Mouse (Mus musculus): ENCODE results near the gene Setd3. TPM values are rescaled to one million over a fixed set of nuclear protein-coding genes. Genes with fewer than 3 reads are reported as not detected.
"Not testable (repeated sequence)": the region's sequence is repeated elsewhere in the genome, so short reads cannot be mapped to it uniquely, and the experiment has no call there.

Gene Setd3
- total RNA-seq, 1 experiment from 2014 or later, result 130 TPM

DNA sequence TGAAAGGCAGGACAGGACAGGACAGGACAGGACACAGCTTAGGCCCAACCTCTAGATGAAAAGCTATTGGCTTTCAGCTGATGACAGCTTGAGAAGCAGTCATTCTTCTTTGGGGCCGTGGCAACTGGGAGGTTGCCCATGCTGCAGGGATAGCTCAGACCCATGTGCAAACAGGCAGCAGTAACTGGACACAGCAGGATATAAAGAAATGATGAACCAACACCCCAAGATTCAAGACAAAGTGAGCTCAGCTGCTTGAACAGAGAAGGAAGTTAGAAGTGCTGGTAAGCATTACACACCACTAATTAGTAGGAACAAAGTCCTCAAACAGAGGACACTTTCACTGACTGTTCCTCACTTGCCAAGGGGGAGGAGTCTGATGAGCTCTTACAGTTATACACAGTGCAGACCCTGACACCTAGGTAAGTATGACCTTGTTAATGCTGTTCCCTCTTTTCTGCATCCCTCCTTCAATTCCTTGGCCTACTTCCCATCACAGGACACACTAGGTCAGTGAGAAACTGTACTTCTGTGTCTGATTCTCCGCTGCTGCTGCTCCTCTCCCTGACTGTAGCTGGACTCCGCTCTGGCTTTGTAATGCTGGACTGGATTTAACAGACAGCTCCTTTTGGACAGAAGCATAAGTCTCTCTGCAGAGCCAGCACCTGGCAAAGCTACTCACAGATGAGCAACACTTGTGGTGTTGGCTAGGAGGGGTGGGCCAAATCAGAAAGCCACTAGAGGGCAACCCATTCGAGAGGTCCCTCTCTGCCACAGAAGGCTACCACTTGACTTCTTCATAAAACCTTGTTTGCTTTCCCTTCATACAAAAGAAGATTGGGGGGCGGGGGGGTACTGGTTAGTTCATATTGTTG is 35.3 kb downstream of the Setd3 start:
- no peak for DNase-seq

DNA sequence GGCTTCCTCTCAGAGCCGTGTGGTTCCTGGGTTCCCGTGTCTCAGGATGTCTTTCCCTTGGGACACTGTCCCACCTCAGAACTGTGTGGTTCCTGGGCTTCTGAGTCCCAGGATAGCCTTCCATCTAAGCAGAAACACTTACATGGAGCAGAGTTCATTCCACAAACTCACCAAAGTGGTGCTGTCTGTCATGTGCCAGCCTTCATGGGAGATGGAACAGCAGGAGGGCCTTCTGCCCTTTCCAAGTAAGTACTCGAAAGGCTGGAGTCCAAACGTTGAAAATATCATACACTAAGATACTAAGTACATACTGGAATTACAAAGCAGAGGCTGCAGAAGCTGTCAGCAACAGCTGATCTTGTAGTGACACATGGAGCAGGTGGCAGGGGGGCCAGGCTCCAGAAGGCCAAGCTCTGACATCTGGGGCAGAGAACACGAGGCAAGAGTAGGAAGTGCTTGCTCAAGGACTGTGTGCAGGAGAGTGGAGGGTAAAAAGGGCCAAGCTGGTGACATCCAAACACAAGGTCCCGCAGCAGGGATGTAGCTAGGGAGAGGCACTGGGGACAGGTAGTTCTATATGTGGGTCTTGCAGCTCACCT is 43.4 kb downstream of the Setd3 start:
- no peak for DNase-seq

DNA sequence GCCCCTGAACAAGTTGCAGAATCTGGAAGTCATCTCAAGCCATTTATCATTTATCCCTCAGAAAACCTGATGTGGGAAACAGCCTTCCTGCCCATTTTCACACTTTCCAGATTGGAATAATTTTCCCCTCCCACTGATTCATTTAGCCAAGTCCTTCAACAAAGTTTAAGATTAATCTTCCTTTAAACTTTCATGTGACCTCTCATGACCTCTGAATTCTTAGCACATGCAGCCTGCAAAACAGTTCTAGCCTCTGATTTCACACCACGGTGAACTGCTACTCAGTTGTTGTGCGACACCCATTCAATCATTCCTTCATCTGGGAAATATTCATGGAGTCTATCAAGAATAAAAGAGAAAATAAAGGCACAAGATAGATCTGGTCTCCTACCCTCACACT is 45.9 kb downstream of the Setd3 start:
- no peak for DNase-seq

DNA sequence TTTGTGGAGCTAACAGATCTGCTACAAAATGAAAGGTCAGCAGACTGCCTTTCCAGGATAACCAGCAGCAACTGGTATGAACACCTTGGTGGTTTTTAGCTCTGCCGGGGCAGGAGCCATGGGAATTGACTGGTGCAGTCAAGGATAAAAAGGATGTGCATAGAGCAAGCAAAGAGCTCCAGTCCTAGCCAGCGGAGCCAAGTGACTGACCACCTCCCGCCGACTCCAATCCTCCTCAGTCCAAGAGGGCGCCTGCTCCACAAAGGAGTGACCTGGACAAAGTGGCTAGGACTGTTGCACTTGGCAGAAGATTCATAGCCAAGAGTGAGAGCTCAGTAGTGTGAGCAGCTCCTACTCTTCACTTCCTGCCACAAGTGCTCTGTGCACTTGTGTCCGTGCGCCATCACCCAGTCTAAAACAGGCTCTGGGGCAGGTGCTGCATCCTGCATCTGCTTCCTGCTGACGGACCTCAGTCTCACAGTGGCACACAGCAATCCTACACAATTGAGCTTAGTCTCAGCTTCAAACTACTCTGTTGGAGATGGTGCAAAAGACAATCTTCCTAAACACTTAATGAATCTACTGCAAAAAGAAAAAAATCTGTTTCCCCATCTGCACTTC is 46.6 kb downstream of the Setd3 start:
- no peak for DNase-seq

DNA sequence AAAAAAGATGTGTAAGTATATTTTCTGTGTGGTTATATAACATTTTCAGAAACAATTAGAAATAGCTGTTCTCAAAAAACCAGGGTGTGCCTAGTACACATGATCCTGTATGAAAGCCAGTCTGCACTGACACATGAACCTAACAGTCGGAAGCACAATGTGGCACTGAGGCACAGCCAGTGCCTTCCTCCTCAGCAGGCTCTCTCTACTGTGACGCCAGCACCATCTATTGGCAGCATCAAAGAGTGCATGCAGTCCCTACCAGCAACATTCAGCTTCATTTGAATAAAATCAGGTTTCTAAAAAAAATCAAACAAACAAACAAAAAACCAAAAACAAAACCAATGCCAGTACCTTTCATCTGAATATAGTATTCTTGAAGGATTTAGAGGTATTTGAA is 57.8 kb downstream of the Setd3 start:
- DNase-seq, result peak; percentile 52

DNA sequence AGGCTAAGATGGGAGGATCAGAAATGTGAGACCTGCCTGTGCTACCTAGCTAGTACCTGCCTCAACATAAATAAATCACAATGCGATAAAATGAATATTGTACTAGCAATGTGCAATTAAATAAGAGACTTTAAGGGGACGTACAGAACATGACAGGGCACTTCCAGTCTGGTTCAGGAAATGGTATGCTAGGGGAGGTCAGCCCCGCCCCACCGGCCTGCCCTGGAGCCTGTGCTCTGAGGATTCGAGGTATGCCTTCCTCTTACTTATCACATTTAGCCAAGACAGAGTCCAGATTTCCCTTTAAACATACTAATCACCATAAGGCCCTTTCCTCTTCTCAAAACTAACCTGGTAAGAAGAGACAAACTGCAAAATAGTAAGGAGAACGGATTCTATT is 58.7 kb downstream of the Setd3 start:
- DNase-seq, result no peak

DNA sequence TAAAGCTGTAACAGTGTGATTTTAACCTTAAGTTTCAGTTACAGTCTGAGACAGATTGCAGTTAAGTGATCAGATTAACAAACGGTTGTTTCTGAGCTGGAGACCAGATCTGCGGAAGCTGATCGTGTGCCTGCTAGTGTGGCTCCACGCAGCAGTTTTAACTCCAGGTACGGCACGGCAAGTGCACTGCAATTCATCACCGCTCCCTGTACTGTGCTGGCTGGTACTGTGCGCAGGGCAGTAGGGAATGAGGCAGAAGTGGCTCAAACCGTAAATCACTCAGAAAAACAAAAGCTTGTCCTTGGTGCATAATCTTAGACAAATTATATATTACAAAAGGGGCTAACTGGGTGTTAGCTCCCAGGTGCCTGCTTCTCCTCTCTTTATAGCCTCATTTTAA is 59.2 kb downstream of the Setd3 start:
- DNase-seq, result no peak

DNA sequence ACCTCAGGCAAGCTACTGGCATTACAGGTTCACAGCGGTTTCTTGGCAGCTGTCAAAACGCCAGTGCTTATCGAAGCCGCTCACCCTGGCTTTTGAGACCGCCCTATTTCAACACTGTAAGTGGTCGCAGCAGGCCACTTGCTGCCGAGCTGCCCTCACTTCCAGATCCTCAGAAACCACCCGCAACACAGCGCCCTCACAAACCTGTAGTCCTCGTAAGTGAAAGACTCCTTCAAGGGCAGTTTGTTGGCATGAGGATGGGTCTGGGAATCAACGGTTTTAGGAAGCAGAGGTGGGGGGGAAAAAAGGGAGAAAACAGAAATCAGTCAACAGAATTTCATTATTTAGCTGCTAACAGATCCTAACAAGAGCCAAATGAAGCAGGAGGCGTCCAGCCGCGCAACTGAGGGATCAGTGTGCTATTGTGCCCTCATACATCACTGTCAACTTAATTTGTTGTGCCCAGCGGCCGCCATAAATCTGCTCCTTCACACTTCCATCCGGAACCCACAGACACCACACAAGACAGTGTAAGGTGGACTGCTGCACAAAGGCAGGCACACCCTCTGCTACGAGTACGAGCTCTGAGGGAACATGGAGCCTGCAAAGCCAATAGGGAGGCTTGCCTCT is 60.1 kb downstream of the Setd3 start:
- no peak for DNase-seq

DNA sequence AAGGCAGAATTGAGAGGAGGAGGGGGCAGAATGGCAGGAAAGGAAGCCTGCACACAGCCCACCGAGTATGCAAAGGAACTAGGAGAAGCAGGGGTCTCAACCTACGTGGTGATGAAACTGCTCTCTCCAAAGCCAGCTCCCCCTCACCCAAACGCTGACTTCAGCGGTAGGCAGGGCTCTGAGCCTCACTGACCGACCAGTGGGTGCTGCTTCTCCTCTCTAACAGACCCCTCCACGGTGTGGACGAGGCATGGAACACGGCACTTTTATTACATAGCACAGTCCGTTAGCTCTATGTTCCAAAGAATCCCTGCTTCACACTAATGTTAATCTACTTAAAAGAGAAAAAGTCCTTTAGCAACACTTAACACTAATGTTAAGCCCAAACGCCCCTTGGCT is 60.6 kb downstream of the Setd3 start:
- no peak for DNase-seq

DNA sequence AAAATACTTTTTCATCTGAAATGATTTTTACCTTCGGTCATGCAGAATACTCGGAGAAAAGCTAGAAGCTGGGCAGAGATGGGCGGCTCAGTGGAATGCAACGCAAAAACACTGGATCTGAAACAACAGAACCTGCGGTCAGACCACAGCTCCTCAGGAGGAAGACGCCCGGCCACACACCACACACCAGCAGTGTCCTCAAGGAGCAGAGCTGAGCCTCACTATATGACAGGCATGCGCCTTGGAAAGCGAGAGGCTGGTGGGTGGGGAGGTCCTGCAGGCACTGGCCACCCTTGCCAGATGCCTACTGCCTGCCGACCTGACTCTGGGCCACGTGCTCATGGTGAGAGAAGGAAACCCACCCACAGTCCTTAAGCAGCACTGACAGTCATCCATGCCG is 67.9 kb downstream of the Setd3 start:
- no peak for DNase-seq

DNA sequence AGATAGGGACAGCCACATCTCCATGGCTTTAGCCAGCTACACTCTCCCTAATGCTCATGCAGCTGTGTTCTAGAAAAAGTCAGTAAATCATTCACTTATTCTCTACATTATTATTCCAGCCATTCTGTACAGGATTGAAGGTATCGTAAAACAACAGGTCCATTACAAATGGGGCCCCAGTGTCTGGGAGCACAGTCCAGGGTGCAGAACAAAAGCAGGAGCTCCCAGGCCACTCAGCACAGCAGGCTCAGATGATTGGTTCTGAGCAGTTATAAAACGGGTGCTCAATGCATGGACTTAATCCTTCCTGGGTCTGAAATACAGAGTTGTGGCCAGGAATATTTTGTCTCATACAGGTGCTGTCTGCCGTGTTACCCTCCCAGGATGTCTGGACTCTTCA is 68.4 kb downstream of the Setd3 start:
- DNase-seq, result no peak

DNA sequence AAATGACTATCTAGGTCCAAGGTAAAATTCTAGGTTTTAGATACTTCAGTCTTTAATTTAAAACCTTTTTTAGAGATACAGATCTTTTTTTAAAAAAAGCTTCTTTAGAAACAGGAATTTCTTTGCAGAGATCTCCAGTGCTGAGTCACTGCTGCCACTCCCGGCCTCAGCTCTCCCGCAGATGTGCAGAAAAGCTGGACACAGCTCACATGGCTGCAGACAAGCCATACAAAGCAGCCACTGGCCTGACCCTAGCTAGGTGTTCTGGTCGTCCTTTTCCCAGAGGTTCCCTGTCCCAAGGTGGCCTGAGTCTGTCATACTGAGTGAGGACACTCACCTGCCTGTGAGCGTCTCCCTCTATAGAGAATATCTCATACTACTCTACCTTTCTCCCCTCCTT is 69.4 kb downstream of the Setd3 start:
- peak; percentile 9 for DNase-seq

DNA sequence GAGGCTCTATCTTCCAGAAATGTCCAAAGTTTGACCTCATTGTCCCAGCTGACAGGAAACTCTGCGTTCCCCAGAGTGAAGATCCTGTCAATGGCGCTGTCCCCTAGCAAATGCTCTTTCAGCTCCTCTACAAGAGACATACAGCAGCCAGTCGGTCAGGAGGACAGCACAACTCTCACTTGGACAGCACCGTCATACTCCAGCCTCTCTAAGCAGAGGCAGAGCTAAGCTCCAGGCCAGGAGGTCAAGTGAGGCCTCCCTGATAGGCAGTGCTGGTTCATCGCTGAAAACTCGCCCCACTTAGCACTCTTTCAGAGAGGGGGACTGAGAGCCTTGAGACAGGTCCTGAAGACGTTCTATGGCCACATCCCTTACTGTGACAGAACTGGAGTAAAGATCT is 70.5 kb downstream of the Setd3 start:
- not testable (repeated sequence) for DNase-seq

DNA sequence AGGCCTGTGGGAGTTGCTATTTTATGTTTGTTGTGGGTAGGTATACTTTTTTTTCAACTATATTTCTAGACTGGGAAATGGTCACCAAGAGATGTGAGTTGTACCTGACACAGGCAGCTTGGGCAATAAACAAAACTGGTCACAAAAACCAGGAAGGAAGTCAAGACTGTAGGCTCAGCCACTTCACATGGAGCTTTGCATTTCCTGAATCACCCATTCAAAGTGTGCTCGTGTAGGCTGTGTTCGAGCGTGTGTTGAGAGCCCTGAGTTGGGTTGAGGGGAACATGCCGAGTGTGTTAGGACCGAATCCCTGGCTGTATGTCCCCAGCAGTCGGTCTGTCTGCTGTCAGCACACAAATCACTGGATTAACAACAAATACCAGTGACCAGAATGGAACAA is 75.8 kb downstream of the Setd3 start:
- DNase-seq, result no peak

DNA sequence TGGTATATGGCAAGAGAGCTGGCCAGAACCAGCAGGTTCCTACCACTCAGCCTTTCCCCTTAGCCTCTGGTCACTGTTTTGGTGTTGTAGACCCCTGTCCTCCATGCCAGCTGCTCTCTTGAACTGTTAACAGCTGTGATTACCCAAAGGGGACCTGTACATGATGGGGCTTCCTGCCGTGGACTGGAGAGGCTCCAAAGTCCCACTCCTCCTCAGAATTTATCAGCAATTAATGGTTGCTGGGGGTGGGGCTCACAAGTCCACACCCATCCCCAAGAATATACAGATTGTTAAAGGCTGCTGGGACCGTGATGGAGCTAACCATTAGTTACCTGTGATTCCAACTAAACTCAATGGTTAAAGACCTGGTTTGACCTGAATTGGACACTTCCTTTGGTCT is 77.0 kb downstream of the Setd3 start:
- no peak for DNase-seq

DNA sequence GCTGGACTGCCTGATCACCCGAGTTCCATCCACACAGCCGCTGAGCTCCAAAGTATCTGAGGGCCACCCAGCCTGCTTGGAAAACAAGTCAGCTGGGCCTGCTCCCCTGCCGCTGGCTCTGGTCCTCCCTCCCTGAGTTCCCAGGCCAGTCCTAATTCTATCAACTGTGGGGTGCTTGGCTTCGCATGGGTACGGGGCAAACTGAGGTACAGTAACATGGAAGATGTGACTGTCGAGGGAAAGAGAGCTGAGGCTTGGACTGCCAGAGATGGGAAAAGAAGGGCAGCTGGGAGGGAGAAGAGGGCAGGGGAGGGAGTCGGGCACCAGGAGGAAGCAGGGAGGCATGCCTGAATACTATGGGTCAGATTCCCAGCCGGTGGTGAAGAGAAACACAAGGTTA is 78.9 kb downstream of the Setd3 start:
- no peak for DNase-seq

DNA sequence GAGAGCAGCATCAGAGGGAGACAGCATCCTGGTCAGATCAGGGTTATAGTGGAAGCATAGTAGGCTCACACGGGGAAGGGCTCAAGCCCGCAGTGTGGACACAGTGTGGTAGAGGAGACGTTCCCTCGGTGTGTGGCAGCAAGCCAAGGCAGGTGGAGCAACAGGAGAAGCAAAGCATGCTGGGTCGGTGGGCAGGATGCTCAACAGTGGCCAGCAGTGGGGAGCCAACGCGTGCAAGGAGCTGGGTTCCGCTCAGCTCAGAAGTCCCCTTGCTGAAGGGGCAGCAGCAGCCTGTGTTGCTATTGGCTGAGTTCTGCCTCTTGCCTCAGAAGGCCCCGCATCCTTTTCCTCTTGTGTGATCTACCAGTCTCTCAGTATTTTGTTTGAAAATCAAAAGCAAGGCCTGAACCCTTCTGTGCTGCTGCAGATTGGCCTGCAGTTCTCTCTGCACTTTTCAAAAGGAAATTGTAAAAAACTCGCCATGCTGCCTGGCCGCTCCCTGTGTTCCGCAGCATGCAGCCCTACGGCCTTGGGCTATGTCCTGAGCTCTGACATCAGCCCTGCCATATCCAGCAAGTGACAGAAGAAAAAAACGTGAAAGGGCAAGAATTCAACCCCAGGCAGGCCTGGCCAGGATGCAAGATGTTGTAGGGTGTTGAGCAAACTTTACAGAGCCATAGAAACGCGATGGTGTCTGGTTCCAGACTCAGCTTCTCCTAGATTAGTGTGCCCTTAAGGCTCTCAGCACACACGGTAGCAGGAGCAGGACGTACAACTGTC is 80.7 kb downstream of the Setd3 start:
- DNase-seq, result peak; percentile 12

DNA sequence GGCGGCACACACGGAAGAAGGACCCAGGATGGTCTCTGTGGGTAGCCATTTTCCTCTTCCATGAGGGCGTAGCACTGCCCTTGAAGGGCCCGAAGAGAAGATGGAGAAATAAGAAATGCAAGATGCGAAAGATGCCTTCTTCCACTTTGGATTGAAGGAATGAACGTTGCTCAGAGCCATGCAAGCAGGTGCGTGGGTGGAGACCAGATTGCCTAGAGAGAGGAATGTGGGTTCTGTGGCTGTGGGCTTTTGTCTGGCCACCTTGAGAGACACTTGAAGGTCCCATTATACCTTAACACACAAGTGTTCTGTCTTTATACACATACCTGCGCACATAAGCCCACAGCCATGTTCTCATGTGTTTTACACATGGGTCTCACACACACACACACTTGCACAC is 81.5 kb downstream of the Setd3 start:
- DNase-seq, result no peak

DNA sequence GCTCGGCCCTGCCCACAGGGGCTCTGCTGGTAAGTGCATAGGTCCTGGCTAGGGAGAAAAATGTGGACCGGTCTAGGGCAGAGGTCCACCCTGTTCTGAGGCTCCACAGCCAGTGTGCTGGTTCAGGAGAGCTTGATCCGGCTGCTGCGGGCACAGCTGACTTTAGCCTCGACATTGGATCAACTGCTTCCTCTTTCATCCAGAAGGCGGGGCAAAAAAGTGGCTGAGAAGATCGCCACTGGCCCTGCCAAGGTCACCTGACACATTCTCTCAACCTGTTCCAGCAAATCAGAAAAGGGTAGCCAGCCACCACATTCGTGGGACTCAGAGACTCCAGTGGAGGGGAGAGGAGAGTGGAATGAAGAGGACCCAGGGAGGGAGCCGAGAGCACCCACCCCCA is 90.9 kb downstream of the Setd3 start:
- DNase-seq, result no peak

DNA sequence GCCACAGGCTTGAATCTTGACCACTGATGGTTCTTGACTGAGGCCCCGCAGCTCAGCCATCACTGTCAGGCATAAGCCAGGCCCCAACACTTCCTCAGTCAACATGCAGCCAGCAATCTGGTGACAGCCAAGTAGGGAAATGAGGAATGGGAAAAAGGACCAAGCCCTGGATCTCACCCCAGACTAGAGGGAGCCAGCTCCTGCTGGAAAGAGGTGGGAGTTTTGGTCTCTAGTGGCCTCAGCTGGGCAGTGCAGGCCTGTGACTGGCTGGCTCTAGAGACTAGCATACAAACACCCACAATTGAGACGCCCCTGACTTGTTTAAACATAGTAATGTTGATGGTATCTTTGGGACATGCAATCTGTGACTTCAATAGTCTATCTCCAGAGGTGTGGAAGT is 91.6 kb downstream of the Setd3 start:
- DNase-seq, result no peak

DNA sequence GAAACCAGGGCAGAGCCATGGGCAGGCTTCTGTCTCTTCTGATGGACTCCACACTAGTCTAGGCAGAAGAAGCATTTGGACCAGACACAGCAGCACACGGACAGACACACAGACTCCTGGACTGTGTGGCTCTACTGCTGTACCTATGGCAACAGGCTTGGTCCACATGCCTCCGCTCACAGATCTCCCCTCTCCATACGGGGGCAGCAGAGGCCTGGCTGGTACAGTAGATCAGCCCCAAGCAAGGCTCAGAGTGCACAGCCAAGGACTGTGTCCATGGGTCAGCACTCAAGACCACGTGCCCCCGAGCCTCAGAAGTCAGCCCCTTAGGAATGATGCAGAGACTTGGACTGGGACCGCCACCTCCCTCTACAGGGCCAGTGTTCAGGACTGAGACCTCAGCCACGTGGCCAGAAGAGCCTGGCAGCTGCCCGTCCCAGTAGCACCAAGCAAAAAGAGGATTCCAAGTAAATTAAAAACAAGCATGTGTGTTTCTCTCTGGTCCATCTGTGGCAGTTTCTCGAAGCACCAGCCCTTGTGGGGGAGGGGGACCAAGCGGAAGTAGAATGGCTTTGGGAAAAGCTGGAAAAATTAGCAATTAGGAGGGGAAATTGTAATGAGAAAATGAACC is 100.9 kb downstream of the Setd3 start:
- no peak for DNase-seq

DNA sequence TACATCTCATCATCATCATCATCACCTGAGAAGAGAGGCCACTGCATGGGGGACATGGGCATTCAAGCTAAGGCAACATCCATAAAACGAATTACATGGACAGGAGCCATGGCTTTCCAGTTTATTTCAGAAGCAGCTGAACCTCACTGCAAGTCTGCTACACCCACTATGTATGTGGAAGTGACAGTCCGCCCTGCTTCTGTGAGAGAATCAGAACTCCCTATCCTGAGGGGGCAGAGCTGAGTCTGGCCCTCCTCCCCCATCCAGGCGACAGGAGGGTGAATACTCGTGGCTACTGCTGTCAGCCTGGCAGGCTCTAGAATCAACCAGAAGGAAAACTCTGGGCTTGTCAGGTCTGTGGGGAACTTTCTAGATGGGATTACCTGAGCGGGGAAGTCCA is 106.2 kb downstream of the Setd3 start:
- no peak for DNase-seq

All from adrenal gland, postnatal 25 days (tissue).